Mouse (Mus musculus): ENCODE measurements at regions not wholly inside any gene's neighbourhood (a gene's known extent, or its start where the extent isn't known, plus 50 kb on each side); places are given as distances from the start of the nearest gene placed in this dataset.

- TF ChIP-seq CTCF (IDR thresholded peaks at IDR 0.05; ENCODE audit: insufficient read depth, low read length) (no peak), POLR2A (IDR thresholded peaks at IDR 0.05; ENCODE audit: borderline replicate concordance, extremely low read depth, low read depth, low read length) (no peak)
Observed at GRCm38 (mm10) chr4:124272002-124272401, 338.6 kb downstream of the 3100002H09Rik start.

Measured in lung, adult 2 months (tissue).